Mouse (Mus musculus) activated CD4-positive, CD25-positive, alpha-beta regulatory T cell, adult 9 weeks (primary cell): Measurements from ENCODE around the gene Coq10b. TPM values are rescaled to one million over a fixed set of nuclear protein-coding genes. Genes with fewer than 3 reads are reported as not detected.

ENCODE experiments used
- polyA plus RNA-seq: library from polyadenylated mRNA; unstranded; fragments of 100-300 nt; shearing (Covaris generic); gene quantifications from one replicate; pipeline ENCODE4 v1.2.1, GENCODE M21; 2017

Coq10b gene
- 25.6 TPM for polyA plus RNA-seq

GRCm38 (mm10) chr1:55052355-55052953 lies at the start of gene Coq10b:
TSS of gene Coq10b (plus strand) at chr1:55052770.

DNA sequence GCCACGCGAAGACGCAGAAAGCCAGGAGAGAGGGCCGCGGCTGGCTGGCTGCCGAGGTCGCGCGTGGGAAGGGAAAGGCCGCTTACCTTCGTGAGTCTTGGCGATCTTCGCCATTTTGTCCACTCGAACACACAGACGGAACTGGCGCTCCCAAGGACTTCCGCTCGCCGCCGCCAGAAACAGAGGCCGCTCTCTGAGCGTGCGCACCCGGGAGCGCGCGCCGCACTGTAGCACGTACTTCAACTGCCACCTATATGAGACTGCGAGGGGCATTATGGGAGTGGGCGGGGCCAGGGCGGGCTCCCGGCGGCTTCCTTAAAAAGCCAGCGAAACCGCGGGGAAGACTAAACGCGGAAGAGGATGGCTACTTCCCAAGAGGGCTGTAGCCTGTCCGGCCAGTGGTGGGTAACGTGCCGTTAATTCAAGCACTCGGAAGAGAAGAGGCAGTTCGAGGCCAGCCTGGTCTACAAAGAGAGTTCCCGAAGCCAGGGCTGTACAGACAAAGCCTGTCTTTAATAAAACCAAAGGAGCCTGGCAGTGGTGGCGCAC lies 25.2 kb upstream of the Coq10b start, which contains the start of gene Sf3b1:
Sf3b1 (minus strand) TSS at position 229 of the 549 bp plus-strand sequence.

DNA sequence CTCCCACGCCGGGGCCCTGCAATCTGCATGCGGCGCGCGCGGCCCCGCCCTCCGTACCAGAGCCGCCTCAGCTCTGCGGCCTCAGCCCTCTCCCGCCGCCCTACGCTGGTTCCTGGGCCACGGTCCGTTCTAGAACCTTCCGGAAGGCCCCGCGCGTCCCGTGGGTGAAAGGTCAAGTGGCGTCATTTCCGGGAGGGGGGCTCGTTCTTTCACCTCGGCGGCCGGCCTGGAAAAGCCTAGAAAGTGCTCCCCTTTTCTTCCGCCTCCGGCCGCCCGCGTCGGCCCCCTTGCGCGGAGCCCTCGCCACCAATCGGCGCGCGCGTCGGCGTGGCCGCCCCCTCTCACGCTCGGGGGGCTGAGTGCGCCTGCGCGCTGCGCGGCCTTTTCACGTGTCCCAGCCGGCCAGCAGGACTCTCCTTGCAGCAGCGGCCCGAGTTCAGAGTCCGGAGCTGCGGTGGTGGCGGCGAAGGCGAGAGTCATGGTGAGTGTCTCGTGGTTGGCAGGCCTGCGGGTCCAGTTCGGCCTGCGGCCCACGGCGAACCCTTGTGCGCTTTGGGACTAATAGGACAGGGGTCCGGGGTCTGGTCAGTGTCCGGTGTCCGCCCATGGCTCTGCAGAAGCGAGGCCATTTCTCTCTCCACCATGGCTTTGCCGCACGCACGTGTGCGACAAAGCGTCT lies 35.5 kb downstream of the Coq10b start, which contains the start of the genes Hspe1 and Hspd1:
Hspe1 (plus strand) TSS at position 201 of the 679 bp plus-strand sequence.
Hspd1 (minus strand) TSS at position 312 of the 679 bp plus-strand sequence.

Other genes starting within 250 kb of the Coq10b start
- 363 TPM for gene Ankrd44, start 126.4 kb upstream of the Coq10b start, polyA plus RNA-seq
- gene Sf3b1, start 25.3 kb upstream of the Coq10b start, polyA plus RNA-seq, result 670 TPM
- gene Hspe1, start 35.4 kb downstream of the Coq10b start, polyA plus RNA-seq, result 205 TPM
- gene Hspd1, start 35.5 kb downstream of the Coq10b start, polyA plus RNA-seq, result 208 TPM
- 113 TPM for gene Mob4, start 78.5 kb downstream of the Coq10b start, polyA plus RNA-seq
- gene Rftn2, start 174.0 kb downstream of the Coq10b start, polyA plus RNA-seq, result 5.7 TPM
- gene Mars2, start 184.4 kb downstream of the Coq10b start, polyA plus RNA-seq, result 2.4 TPM